Mouse (Mus musculus) CD4-positive, CD25-positive, alpha-beta regulatory T cell, adult 4 months (primary cell): ENCODE results near the gene Ppp1r14b. TPM values are rescaled to one million over a fixed set of nuclear protein-coding genes. Genes with fewer than 3 reads are reported as not detected.
A peak's percentile ranks its signal among the peaks of the same experiment; 100 is the strongest.

Experiments used
- ATAC-seq: one replicate; pipeline ENCODE4 v1.8.0; 2017
- polyA plus RNA-seq, 2 experiments: library from polyadenylated mRNA; unstranded; fragments of 100-300 nt; shearing (Covaris generic); gene quantifications; one replicate each; pipeline ENCODE4 v1.2.1; 2017

Gene Ppp1r14b
- 10 to 100 TPM in 1 of 2 experiments, 1 to 10 TPM in 1; 9.3 to 23.8 TPM for polyA plus RNA-seq

DNA sequence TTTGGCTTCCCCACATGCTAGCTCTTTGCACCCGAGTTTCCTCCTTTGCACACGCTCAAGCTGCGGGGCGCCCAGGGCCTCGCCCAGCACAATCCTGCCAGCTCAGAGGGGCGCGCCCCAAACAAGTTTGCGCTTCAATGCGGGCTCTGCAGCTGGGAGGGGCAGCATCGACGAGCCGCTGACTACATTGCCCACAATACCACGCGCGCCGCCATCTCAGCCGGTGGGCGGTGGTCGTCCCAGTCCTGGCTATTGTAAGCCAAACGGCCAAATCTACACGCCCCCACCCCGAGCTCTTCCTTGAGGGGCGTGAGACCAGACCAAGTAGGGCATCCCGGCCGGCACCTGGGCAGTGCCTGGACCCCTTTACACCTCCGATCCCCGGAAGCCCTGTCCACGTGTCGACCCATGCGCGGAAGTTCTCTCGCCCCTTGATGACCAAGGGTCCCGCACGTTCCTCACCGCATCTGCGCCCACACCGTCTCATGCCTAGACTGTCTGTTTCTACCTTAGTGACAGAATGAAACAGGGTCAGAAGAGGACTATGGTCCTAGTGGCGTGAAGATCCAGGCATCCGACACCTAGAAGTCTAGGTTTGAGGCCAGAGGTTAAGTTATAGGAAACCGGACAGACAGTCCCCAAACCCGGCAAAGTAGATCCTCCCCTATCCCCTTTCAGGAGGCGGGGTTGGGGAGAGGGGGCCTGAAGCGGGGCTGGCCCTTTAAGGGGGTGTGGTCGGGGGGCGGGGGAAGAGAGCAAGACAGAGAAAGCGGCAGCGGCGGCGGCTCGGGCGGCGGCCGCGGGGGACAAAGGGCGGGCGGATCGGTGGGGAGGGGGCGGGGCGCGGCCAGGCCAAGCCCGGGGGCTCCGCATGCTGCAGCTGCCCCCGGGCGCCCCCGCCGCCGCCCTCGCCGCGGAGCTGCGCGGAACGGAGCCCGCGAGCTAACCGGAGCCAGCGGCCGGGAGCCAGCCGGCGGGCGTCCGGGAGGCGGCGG lies at the start of gene Ppp1r14b:
TSS of gene Ppp1r14b (plus strand) at position 758 of the 995 bp plus-strand sequence.
- ATAC-seq = peak; percentile 56

DNA sequence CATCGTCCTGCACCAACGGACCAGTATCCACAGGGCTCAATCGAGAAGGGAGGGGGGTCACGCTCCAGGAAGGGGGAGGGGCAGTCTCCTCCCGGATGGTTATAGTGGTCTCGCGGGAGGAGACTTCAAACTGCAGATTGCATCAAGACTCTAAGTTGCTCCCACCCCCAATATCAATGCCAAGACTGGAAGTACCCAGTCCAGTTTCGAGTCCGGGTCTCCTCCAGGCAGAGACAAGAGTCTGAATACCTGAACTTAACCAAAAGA lies 49.5 kb upstream of the Ppp1r14b start, which contains the start of gene Catsperz:
TSS of gene Catsperz (minus strand) at position 74 of the 267 bp plus-strand sequence.
- no peak for ATAC-seq

DNA sequence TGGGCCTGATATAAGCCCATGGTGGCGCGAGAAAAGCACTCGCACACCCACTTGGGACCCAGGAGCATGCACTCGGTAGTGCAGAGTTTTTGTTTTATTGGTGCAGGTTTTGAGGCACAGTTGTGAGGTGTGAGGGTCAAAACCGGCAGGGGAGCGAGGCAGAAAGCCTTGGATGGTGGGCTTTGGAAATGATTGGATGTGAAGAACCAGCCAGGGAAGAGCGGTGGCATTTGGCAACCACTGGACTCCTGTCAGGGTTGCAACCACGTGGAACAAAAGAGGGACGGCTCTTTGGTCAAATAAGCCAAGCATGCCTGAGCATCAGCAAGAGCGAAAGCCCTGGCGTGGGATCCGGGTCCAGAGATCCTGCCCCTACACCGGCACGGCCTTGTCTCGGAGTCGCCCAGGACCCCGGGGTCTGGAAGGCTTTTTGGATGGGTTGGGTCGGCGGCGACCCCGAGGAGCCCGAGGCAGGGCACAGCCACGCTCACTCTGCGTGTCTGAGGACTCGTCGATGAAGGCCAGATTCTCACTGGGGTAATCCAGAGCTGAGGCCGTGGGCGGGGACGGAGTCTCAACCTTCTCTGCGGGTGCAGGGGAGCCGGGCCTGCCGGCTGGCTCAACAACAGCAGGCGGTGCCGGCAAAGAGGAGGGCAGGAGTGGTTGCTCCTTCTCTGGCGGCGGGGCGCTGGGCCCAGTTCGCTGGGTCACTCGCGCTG lies 49.0 kb upstream of the Ppp1r14b start:
- ATAC-seq = no peak

DNA sequence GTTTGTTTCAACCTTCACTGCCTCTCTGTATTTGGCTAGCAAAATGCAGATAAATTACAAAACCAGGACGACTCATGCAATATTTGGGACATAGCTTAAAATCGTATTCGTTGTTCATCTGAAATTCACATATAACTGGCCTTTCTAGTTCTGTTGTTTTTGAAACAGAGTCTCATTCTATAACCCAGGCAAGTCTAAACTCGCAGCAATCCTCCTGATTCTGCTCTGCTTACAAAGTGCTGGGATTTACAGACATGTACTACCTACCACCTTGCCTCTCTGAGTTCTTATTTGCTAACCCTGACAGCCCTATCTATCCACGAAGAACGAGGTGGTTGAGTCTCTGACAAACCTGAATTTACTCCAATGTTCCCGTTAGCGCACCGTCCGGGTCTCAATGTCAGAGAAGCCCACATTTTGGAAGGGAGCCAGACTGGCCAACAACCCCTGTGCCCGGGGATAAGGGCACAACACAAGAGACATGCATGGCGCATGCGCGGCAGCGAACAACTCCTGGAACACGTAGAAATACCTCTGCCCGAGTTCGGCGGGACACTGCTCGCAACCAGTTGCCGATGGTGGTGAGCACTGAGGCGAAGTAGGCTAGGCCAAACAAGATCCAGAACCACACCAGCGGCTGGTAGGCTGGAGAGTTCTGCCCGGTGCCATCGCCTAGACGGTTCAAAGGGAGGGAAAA lies 48.1 kb upstream of the Ppp1r14b start:
- ATAC-seq = no peak

DNA sequence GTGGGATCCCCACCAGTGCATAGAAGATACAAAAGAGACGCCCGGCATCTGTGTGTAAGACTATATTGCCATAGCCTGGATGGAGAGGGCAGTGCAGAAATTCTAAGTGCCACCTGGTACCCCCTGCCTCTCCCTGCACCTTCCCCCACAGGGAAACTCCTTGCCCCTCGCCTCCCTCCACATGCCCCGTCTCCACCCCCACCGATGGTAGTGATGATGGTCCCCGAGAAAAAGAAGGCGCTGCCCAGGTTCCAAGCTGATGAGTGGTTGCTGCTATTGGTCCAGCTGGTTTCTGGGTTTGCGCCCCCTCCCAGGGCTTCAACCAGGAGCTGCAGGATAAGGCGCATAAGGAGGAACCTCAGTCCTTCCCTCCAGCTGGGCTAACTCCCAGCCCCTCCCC lies 46.7 kb upstream of the Ppp1r14b start:
- ATAC-seq = no peak

DNA sequence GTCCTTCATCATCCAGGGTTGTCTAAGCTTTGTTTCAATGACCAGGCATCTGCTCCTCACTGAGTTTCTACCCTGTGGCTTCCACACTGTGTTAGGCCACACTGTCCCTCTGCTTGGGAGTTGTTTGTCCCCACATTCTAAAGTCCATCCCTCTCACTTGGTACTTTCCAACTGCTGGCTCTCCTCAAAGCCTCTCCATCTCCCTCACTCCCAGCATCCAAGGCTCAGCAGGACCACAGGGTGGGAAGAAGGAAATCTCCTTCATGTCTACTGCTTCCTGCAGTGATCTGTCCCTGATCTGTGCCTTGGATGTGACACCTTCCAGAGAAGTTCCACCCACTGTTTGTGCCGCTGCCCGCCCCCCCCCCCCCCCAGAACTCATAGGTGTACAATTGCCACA lies 43.8 kb upstream of the Ppp1r14b start:
- no peak for ATAC-seq

DNA sequence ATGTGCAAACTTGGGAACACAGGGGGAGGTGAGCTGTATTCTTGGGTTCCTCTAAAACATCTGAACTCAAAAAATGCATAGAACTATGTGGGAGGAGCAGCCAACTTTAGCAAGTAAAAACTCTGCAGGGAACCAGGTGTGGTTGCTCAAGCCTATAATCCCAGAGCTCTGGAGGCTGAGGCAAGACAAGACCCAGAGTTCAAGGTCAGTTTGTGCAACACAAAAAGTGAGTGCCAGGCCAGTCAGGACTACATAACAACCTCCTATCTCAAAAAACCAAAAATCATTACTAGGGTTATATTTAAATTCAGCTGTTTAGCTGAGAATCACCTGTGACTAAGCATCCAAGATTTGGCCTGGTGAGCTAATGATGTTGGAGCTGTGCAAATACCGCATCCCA lies 42.8 kb upstream of the Ppp1r14b start:
- ATAC-seq = no peak

DNA sequence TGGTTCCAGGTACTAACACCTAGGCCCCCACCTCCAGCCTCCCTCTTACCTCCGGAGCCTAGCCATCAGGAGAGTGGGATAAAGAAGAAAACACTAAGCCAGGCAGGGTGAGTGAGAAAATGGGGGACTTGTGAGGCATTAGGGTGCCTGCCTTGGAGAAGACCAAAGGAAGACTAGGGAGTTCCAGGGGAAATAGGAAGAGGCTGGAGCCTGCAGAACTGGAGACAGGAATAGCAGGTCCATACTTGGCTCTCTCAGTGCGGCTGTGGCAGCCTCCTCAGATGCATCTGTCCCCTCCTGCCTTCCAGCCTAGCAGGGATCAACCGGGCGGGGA lies 41.7 kb upstream of the Ppp1r14b start:
- ATAC-seq = no peak

DNA sequence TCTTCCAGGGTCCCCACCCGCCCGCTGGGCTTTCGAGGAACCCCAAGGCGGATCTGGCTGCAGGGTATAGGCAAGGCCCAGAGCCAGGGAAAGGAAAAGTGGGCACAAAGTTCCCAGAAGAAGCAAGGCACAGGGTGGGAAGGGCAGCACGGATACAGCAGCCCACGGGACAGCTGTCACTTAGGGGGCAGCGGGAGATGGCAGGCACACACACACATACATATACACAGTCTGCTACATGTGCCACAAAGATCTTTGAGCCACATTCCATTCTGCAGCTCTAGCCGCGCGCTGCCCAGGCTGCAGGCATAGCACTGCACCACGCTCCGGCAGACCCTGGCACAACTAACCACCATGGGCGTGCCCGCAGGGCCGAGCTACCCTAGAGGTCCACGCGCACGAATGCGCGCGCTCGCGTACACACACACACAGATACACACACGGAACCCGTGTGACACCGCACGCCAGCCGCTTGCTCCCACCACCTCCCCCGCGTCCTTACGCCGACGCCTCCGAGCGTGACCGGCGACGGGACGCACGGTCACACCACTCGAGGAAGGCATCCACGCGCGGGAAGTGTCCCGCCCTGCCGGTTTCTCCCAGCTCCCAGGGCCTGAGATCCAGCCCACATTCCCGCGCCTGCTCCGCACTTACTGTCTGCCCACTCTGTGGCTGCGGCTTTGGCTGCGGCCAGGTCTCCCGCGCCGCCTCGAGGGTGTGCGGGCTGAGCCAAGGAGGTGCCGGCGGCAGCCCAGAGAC lies 41.2 kb upstream of the Ppp1r14b start:
- no peak for ATAC-seq

DNA sequence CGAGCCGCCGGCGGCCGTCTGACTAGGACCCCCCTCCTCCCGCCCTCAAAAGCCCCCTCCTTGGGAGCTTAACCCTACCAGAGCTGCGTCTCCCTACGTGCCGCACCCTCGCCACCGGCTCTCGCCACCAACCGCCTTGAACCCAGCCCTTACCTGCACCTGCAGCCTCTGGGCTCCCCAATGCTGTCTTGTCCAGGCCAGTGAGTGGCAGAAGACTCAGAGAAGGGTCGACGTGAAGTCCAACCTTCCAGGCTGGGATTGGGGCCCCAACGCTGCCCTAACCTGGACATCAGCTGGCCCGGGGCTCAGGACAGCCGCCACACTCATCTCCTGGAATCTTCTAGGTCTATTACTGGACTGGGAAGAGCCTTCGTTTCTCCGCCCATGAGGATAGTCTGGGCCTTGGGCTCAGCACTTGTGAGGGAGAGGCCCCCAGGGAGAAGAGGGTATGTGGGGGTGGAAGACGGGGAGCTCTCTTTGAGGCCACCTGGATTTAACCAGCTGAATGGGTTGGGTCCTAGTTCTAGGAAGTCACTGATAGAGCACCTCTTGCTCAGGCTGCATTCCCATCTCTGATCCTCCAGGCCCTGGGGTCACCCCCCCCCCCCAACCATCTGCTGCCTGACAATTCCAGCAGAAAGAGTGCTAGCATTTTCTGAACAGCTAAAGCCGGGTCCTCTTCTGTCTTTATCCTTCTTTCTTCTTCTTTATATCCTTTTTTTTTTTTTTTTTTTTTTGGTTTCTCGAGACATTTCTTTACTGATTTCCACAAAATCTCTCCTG lies 40.4 kb upstream of the Ppp1r14b start, which contains the start of gene Kcnk4:
TSS of gene Kcnk4 (minus strand) at position 321 of the 783 bp plus-strand sequence.
- no peak for ATAC-seq

DNA sequence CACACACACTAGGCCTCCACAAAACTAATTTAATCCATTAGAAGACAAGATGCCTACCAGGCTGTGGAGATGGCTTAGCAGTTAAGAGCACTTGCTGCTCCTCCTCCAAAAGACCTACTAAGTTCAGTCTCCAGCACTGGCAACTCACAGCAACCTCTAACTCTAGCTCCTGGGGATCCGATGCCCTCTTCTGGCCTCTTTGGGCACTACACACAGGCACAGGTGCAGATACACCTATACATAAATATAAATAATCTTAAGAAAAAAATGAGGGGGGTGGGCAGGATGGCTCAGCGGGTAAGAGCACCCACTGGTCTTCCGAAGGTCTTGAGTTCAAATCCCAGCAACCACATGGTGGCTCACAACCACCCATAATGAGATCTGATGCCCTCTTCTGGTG lies 38.5 kb upstream of the Ppp1r14b start:
- no peak for ATAC-seq

DNA sequence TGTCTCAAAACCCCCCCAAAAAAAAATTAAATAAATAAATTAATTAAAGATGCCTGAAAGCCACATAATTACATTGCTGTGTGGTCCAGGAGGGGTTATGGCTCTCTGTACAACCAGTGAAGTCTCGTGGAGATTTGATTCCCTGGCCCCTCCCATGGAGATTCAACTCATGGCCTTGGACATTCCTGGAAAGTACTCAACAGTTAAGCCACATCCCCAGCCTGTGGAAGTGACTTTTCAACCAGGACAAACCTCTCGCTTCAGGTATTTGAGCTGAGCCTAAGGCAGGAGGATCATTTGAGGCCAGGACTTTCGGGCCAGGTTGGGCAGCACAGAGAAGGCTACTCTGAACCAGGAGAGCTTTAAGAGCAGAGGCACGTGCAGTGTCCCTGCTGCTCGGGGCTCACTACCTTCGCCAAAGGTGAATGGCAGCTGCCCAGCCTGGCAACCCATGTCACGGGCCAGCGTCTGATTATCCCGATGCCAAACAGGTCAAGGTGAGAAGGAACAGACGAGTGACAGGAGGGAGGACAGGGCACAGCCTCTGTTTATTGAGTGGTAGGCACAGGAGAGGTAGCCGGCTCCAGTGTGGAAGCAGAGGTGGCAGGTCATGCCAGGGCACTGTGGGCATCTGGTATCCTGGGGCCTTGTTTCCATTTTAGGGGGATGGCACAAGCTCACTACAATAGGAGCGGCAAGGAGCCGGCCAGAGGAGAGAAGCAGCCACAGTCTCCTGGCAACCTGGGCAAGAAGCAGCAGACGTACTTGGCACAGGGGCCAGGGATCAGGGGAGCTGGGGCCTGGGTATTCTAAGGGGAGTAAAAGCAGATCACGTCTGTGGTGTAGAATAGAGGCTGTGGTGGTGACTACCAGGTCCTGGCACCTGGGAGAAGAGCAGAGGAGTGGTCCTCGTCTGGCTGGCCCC lies 37.0 kb upstream of the Ppp1r14b start:
- ATAC-seq = no peak

DNA sequence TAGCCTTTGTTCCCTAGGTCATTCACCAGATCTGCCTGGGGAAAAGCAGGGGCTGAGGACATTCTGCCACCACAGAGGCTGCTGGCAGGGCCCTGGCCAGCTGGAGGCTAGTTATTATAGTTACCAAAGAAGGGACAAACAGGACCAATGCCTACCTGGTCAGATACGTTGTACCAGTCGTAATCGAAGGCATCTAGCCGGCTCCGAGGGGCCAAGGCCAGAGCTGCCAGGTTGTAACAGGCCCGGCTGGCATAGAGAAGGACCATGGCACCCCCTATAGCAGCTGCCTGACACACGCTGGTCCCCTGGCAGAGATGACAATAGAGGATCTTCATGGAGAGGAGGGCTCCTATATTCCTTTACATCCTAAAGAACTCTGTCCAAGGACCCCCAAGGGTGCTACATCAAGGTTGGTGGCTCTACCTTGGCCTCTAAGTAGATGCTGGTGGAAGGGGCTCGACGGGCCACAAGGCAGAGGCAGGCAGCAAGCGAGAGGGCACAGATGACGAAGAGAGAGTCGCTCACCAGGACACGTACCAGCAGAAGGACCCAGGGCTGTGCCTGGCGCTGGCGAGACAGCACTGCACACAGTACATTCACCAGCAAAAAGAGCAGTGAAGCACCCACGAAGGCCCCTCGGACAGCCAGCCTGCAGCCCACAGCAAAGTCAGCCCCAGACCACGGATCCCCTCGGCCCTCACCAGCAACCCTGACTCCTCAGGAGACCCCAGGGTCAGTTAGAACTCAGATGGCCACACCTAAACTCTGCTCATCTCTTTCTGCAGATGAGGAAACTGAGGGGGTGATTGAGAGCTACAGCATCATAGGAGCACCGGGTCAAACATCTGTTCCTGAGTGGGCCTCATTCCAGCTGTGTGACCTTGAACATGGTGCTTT lies 35.4 kb upstream of the Ppp1r14b start:
- no peak for ATAC-seq

DNA sequence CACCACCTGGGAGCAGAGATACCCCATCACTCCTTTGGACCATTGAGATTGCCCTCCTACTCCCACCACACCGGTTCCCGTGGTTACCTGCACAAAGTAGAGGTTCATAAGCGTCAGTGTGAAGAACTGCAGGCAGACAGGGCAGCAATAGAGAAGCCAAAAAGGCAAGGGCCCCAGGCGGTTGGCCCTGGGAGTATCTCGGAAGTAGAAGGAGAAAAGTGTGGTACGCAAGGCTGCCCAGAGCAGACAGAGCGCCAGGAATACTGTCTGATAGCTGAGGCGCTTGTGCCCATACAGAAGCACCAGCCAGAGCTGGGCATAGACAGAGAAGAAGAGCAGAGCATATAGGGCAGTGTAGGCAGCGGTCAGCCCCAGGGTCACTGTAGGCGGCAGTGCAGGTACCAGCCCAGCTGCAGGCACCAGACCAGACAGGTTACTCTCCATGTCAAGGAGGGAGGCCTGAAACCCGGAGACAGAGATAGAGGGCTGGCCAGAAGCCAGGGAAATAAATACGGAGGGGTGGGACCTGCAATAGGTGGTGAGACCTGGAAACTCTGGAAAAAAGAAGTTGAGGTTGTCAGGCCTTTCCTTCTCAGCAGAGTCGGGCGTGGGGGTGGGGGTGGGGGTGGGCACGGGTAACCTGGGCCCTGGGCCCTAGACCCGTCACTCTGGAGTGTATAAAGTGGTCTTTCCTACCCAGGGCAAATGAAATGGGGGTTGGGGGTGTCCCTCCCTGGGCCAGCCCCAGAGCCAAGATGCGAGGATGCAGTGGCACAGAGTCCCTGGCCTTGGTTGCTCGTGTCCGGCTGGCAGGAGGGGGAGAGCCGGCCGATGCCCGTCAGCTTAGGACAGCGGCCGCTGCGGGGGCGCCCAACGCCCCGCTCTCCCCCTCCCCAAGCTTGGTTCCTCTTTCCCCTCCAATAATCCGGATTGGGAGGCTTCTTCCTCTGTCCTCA lies 34.1 kb upstream of the Ppp1r14b start:
- no peak for ATAC-seq

DNA sequence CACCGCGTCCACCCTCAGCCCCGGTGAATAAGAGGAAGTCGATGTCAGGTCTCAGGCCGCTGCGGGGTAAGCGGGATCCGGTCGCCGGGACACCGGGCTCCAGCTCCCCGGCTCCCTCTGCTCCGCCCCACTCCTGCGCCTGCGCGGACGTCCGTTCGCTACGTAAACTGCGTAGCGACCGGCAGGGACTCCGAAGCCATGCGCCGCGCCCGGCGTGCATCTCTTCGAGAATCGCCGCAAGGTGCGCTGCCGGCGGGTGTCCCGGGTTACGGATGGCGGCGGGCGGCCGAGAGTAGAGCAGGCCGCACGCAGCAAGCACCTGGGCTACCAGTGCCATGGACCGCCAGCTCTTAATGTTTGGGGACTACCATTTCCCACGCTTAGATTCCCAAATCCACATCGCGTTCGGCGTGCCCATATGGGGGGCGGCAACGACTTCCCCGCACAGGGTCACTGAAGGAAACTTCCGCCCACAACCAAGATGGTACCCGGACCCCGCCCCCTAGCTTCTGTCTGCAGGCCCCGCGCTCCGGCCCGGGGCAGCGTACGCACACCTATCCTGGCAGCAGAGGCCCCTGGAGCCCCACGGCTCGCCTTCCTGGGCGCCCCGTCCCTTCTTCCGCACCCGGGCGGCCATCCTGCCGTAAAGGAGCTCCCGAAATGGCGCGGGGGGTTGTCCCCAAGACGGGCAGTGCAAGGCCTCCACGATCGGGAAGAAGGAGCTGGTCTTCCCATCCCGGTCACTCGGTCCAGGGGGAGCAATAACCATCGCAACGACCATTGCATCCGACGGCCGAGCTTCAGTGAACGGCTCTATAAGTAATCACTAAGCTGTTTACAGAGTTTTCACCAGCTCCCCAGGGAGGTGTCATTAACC lies 33.2 kb upstream of the Ppp1r14b start, which contains the start of gene Bad:
TSS of gene Bad (plus strand) at position 490 of the 877 bp plus-strand sequence.
- peak; percentile 72 for ATAC-seq

DNA sequence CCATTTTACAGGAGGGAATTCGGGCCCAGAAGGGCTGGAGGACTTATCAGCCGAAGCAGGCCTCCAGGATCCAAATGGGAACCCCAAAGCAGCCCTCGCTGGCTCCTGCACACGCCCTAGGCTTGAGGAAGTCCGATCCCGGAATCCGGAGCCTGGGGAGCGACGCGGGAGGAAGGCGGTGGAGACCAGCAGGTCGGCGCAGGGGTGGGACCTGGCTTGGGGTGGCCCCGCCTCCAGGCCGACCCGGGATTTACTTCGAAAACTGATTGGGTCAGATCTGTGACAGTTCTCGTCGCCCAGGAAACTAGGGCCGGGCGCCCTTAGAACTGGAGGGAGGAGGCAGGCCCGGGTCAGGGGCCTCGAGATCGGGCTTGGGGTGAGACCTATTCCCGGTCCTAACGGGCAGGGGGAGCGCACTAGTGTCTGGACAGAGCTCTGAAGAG lies 32.5 kb upstream of the Ppp1r14b start, which contains the start of gene Gpr137:
TSS of gene Gpr137 (minus strand) at position 232 of the 443 bp plus-strand sequence.
- ATAC-seq = peak; percentile 87

DNA sequence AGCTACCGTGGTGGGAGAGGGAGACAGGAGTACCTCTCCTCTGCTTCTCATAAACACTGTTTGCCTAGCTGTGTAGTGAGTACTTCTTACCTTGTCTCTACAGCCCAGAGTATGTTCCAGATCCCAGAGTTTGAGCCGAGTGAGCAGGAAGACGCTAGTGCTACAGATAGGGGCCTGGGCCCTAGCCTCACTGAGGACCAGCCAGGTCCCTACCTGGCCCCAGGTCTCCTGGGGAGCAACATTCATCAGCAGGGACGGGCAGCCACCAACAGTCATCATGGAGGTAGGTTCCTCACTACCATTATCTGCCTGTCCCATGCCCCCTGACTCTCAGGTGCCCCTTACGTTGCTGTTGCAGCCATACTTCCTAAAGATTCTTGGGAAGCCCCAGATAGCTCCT lies 32.0 kb upstream of the Ppp1r14b start:
- no peak for ATAC-seq
